Mouse (Mus musculus): ENCODE measurements around the gene Grm2. TPM values are rescaled to one million over a fixed set of nuclear protein-coding genes. Genes with fewer than 3 reads are reported as not detected.

Grm2 gene
- total and polyA plus RNA-seq, 2 experiments from 2014 or later, result 23.0 to 24.2 TPM

DNA sequence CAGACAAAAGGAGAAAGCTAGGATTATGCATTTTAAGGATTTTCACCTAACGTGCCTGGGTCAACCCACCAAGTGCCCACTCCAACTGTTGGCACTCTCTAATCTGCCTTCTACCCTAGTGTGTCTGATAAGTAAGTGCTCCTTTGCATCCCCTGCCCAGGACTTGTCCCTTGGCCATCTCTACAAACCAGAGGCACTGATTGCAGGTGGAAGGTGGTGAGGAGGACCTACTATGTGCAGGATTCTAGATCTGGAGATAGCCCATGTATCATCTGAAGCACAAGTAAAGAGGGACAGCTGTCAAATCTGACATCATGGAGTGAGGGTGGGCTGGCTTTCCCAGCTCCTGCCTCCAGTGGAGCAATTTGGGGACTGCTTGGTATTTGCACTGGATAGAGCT, 4.1 kb upstream of the Grm2 start:
- H3K4me2 ChIP-seq (ENCODE audit: low read depth, low read length, poor library complexity, severe bottlenecking), result no peak overlapping the region
- ATAC-seq (ENCODE audit: low FRiP score) (no peak), DNase-seq (ENCODE audit: low spot score) (no peak)
- WGBS, result 55% methylated on average over 1 of the region's 1 CpGs
- H3K27ac ChIP-seq (ENCODE audit: low read depth, low read length), result no peak overlapping the region
- peaks cover 18% of the 10 kb centered on the region for H3K4me1 ChIP-seq (ENCODE audit: insufficient read depth, low read length)
- H3K4me3 ChIP-seq (ENCODE audit: low read depth, low read length), result no peak overlapping the region
- H3K36me3 ChIP-seq (ENCODE audit: insufficient read depth, low read length), result peaks cover 42% of the 10 kb centered on the region
- no peak for TF ChIP-seq CTCF (IDR thresholded peaks at IDR 0.05)
- H3K9ac ChIP-seq (replicated peaks; ENCODE audit: low read length, poor library complexity, severe bottlenecking), result no peak overlapping the region
- H3K27me3 ChIP-seq (ENCODE audit: insufficient read depth, low read length), result no peaks in the 10 kb centered on the region
- no peaks in the 10 kb centered on the region for H3K9me3 ChIP-seq (ENCODE audit: low read length)

DNA sequence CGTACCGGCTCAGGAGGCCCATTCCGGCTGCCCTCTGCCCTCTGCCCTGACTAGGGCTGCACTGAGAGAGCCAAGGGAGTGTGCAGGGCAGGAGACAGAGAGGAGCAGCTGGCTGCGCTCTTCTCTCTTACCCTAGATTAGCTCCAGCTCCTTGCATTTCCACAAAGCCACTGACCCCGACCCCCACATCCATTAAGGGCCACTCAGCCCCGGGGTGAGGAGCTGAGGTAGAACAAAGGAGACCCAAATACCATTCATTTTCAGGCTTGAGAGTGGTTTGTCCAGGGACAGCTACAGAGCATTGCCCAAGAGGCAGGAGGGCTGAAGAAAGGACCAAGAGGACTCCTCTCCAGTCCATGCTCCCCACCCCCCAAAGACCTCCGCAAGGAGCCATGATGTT, 3.6 kb upstream of the Grm2 start:
- WGBS, result 27% methylated on average over 7 of the region's 7 CpGs
- no peak overlapping the region for H3K4me3 ChIP-seq (ENCODE audit: low read depth, low read length)
- no peak for DNase-seq (ENCODE audit: low spot score)

DNA sequence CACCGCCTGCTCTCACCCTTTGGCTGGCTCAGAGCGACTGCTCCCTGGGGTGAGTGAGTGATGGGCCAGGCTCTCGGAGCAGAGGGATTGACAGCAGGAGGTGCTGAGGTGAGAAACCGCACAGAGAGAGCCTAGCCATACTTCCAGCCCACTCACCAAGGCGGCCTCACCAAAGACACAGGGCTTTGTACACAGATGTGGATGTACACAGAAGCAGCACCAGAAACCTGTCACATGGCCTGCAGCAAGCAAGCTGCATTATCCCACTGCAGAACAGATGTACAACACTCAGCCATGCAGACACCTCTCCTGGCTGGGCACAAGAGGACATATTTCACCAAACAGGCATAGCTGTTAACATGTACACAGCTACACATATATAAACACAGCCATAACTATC, 1.7 kb upstream of the Grm2 start:
- DNase-seq (ENCODE audit: low spot score), result no peak
- no peak overlapping the region for H3K27ac ChIP-seq (ENCODE audit: low read depth, low read length)

More for the DNA sequence above, 3.6 kb upstream of the Grm2 start:
- Histone ChIP-seq H3K27me3 (ENCODE audit: insufficient read depth, low read length) (no peaks in the 10 kb centered on the region), H3K36me3 (ENCODE audit: insufficient read depth, low read length) (peaks cover 42% of the 10 kb centered on the region), H3K9me3 (ENCODE audit: low read length) (no peaks in the 10 kb centered on the region), H3K4me1 (ENCODE audit: insufficient read depth, low read length) (peaks cover 13% of the 10 kb centered on the region), H3K4me2 (ENCODE audit: low read depth, low read length, poor library complexity, severe bottlenecking) (no peak overlapping the region), H3K9ac (replicated peaks; ENCODE audit: low read length, poor library complexity, severe bottlenecking) (no peak overlapping the region), H3K27ac (ENCODE audit: low read depth, low read length) (no peak overlapping the region)
- no peak for TF ChIP-seq CTCF (IDR thresholded peaks at IDR 0.05)
- no peak for ATAC-seq (ENCODE audit: low FRiP score)

DNA sequence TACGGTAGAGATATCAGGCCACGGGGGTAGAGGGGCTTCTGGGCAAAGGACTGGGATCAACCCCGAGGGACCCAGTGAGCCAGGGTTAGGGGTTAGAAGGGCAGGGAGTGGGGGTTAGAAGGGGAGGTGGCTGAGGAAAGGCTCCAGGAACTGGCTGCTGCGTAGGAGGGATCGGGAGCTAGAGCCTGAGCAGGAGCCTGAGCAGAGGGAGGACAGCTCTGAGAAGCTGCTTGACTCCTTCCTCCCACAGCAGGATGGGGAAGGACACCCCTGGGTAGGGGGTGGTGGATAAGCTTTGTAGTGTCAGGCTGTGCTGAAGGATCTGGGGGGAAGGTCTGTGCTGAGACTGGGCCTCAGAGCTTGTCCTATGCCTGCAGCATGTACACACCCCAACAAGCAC, 938 bp upstream of the Grm2 start:
- ATAC-seq (ENCODE audit: low FRiP score), result no peak; the same call in 1 of the 2 replicates

More for the DNA sequence above, 1.7 kb upstream of the Grm2 start:
- no peak overlapping the region for H3K4me2 ChIP-seq (ENCODE audit: low read depth, low read length, poor library complexity, severe bottlenecking)
- no peak for ATAC-seq (ENCODE audit: low FRiP score)
- H3K27me3 ChIP-seq (ENCODE audit: insufficient read depth, low read length), result no peaks in the 10 kb centered on the region
- no peaks in the 10 kb centered on the region for H3K9me3 ChIP-seq (ENCODE audit: low read length)
- no peak overlapping the region for H3K9ac ChIP-seq (replicated peaks; ENCODE audit: low read length, poor library complexity, severe bottlenecking)
- H3K36me3 ChIP-seq (ENCODE audit: insufficient read depth, low read length), result peaks cover 40% of the 10 kb centered on the region
- H3K4me1 ChIP-seq (ENCODE audit: insufficient read depth, low read length), result peaks cover 11% of the 10 kb centered on the region
- no peak for TF ChIP-seq CTCF (IDR thresholded peaks at IDR 0.05)
- WGBS, result 44% methylated on average over 5 of the region's 5 CpGs
- H3K4me3 ChIP-seq (ENCODE audit: low read depth, low read length), result no peak overlapping the region

DNA sequence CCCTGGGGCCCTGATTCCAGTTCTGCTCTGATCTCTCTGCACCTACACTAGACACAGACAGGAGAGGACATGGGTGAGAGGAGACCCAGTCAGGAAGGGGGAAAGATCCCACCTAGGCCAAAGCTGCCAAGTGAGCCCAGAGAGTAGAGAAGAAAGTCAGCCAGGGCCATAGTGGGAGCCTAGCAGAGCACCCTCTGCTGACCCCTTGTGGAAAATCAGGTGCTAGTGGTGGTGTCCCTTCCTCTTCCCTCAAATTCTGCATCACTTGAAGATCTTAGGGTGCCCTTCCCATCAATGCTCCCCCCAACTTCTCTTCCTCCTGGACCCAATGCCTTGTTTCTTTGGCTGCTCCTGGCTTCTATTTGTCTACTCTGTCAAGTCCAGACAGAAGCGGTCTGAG, 3.2 kb downstream of the Grm2 start:
- no peak overlapping the region for H3K4me2 ChIP-seq (ENCODE audit: low read depth, low read length, poor library complexity, severe bottlenecking)
- 72% methylated on average over 1 of the region's 1 CpGs for WGBS
- 0 out of 2 replicates have a peak, but pooled peaks cover 3% of the 10 kb centered on the region for H3K36me3 ChIP-seq (ENCODE audit: insufficient read depth, low read length)
- peak; percentile 68 for TF ChIP-seq CTCF (IDR thresholded peaks at IDR 0.05)
- H3K9me3 ChIP-seq (ENCODE audit: low read length), result no peaks in the 10 kb centered on the region
- no peak overlapping the region for H3K4me3 ChIP-seq (ENCODE audit: low read depth, low read length)
- H3K27ac ChIP-seq (ENCODE audit: low read depth, low read length), result no peak overlapping the region
- peaks cover 11% of the 10 kb centered on the region for H3K4me1 ChIP-seq (ENCODE audit: insufficient read depth, low read length)
- ATAC-seq (ENCODE audit: low FRiP score), result no peak
- H3K27me3 ChIP-seq (ENCODE audit: insufficient read depth, low read length), result no peaks in the 10 kb centered on the region
- DNase-seq (ENCODE audit: low spot score), result no peak
- H3K9ac ChIP-seq (replicated peaks; ENCODE audit: low read length, poor library complexity, severe bottlenecking), result no peak overlapping the region

More for the DNA sequence above, 938 bp upstream of the Grm2 start:
- no peaks in the 10 kb centered on the region for H3K9me3 ChIP-seq (ENCODE audit: low read length)
- WGBS, result 25% methylated on average over 5 of the region's 5 CpGs
- H3K27ac ChIP-seq (ENCODE audit: low read depth, low read length), result 0 out of 2 replicates have a peak overlapping the region, but pooled peaks have one; percentile 13
- H3K4me1 ChIP-seq (ENCODE audit: insufficient read depth, low read length), result peaks cover 11% of the 10 kb centered on the region
- H3K36me3 ChIP-seq (ENCODE audit: insufficient read depth, low read length), result peaks cover 32% of the 10 kb centered on the region
- no peaks in the 10 kb centered on the region for H3K27me3 ChIP-seq (ENCODE audit: insufficient read depth, low read length)
- no peak for TF ChIP-seq CTCF (IDR thresholded peaks at IDR 0.05)
- H3K4me3 ChIP-seq (ENCODE audit: low read depth, low read length), result no peak overlapping the region
- no peak for DNase-seq (ENCODE audit: low spot score)
- peak overlapping the region; percentile 85; the same call in 1 of the 2 replicates for H3K4me2 ChIP-seq (ENCODE audit: low read depth, low read length, poor library complexity, severe bottlenecking)
- H3K9ac ChIP-seq (replicated peaks; ENCODE audit: low read length, poor library complexity, severe bottlenecking), result peak overlapping the region; percentile 71

DNA sequence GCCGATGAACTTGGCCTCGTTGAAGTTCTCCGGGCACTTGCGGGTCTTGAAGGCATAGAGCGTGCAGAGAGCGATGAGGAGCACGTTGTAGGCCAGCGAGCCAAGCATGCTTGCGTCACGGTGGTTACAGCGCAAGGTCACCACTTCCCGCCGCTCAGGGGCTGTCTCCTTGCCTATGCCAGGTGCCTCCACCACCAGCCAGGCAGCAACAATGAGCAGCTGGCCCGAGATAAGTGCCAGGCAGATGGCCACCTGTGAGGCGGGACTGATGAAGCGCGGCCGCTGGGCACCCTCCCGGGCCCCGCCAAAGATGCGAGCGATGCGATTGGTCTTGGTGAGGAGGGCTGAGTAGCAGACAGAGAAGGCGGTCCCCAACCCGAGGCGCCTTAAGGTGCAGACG, 8.7 kb downstream of the Grm2 start:
- TF ChIP-seq CTCF (IDR thresholded peaks at IDR 0.05), result no peak
- 80% methylated on average over 27 of the region's 27 CpGs for WGBS

More for the DNA sequence above, 8.7 kb downstream of the Grm2 start:
- DNase-seq (ENCODE audit: low spot score), result no peak
- no peaks in the 10 kb centered on the region for H3K9me3 ChIP-seq (ENCODE audit: low read length)
- ATAC-seq (ENCODE audit: low FRiP score), result no peak
- H3K4me1 ChIP-seq (ENCODE audit: insufficient read depth, low read length), result no peaks in the 10 kb centered on the region
- no peak overlapping the region for H3K9ac ChIP-seq (replicated peaks; ENCODE audit: low read length, poor library complexity, severe bottlenecking)
- H3K4me3 ChIP-seq (ENCODE audit: low read depth, low read length), result no peak overlapping the region
- H3K4me2 ChIP-seq (ENCODE audit: low read depth, low read length, poor library complexity, severe bottlenecking), result no peak overlapping the region
- H3K36me3 ChIP-seq (ENCODE audit: insufficient read depth, low read length), result peaks cover 14% of the 10 kb centered on the region
- H3K27ac ChIP-seq (ENCODE audit: low read depth, low read length), result no peak overlapping the region
- no peaks in the 10 kb centered on the region for H3K27me3 ChIP-seq (ENCODE audit: insufficient read depth, low read length)
